Mouse (Mus musculus) heart, postnatal 10 days (tissue): ENCODE results near the gene 1110065P20Rik. TPM values are rescaled to one million over a fixed set of nuclear protein-coding genes. Genes with fewer than 3 reads are reported as not detected.

ENCODE experiments used
- total RNA-seq, 2 experiments: library from RNA; stranded (reverse); gene quantifications; 2 replicates each; pipeline ENCODE4 v1.2.3; 2021

Gene 1110065P20Rik
- total RNA-seq, 2 experiments from 2014 or later: 28.7 to 33.5 TPM

Other genes with a start within 250 kb of the 1110065P20Rik start
- not detected for gene 3100002H09Rik, start 240.4 kb downstream of the 1110065P20Rik start, total RNA-seq
- gene Pou3f1, start 194.4 kb downstream of the 1110065P20Rik start, total RNA-seq: under 1 TPM; 0.12 to 0.26 TPM
- gene Utp11, start 157.6 kb downstream of the 1110065P20Rik start, total RNA-seq: 10 to 100 TPM; 13.8 to 16.8 TPM
- gene Fhl3, start 150.5 kb downstream of the 1110065P20Rik start, total RNA-seq: 10 to 100 TPM; 15.7 to 19.6 TPM
- 10 to 100 TPM; 26.2 to 32.5 TPM for gene Sf3a3, start 136.4 kb downstream of the 1110065P20Rik start, total RNA-seq
- 10 to 100 TPM; 10.1 to 14.9 TPM for gene Inpp5b, start 109.3 kb downstream of the 1110065P20Rik start, total RNA-seq
- gene Mtf1, start 49.1 kb downstream of the 1110065P20Rik start, total RNA-seq: 10 to 100 TPM; 17.4 to 17.6 TPM
- gene Yrdc, start 517 bp downstream of the 1110065P20Rik start, total RNA-seq: 10 to 100 TPM; 20.9 to 24.4 TPM
- under 1 TPM; 0.10 to 0.22 TPM for gene Maneal, start 11.0 kb upstream of the 1110065P20Rik start, total RNA-seq
- gene Epha10, start 29.7 kb upstream of the 1110065P20Rik start, total RNA-seq: not detected
- gene 9930104L06Rik, start 85.9 kb upstream of the 1110065P20Rik start, total RNA-seq: 10 to 100 TPM; 10.7 to 11.2 TPM
- 10 to 100 TPM; 15.4 to 16.6 TPM for gene Cdca8, start 88.1 kb upstream of the 1110065P20Rik start, total RNA-seq
- gene Rspo1, start 135.2 kb upstream of the 1110065P20Rik start, total RNA-seq: 1 to 10 TPM; 3.4 to 5.6 TPM
- gene Gnl2, start 165.4 kb upstream of the 1110065P20Rik start, total RNA-seq: 10 to 100 TPM; 36.0 to 37.0 TPM
- not detected for gene Dnali1, start 214.5 kb upstream of the 1110065P20Rik start, total RNA-seq
- gene Snip1, start 215.5 kb upstream of the 1110065P20Rik start, total RNA-seq: 10 to 100 TPM; 10.8 to 11.6 TPM
- gene Meaf6, start 233.9 kb upstream of the 1110065P20Rik start, total RNA-seq: 10 to 100 TPM; 27.7 to 31.4 TPM